Mouse (Mus musculus): ENCODE results near the gene Snapc1.

The Snapc1 gene

DNA sequence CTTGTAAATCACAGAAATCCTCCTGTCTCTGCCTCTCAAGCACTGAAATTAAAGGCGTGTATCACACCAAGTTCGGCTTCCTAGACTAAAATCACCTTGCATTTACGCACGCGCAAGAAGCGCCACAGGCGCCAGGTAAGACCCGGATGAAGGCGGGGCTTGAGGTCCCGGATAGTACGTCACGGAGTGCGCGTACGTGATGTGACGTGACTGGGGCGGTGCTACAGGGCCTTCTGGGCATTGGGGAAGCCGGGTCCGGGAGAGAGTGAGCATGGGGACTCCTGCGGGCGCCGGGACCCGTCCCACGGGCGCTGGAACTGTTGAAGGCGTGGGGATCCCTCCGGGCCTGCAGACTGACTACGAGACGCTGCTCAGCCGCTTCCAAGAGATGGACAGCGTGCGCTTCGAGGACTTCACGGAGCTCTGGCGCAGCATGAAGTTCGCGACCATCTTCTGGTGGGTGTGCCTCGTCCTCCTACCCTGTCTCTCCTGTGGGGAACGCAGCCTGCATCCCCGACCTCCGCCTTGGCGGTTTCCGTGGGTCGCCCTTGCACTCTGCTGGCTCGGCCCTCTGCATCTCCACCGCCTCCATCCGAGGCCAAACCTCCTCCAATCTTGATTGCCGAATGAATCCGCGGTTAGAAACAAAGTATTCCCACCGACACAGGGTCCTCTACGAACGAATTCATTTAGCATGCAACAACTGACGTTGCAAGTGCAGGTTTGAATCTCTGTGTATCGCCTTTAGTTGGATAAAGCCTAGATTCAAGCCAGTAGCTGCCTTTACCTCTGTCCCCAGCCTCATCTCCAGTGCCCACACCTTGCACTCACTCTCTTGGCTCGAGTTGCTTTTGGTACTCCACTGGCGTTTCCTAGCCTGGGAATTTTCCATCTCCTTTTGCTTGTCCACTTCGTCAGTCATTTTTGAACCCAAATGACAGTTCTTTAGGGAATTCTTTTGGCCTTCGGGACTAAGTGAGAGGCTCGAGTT lies at the start of gene Snapc1:
Snapc1 (plus strand) TSS at position 191 of the 991 bp plus-strand sequence.
- DNase-seq = peak; percentile 98

DNA sequence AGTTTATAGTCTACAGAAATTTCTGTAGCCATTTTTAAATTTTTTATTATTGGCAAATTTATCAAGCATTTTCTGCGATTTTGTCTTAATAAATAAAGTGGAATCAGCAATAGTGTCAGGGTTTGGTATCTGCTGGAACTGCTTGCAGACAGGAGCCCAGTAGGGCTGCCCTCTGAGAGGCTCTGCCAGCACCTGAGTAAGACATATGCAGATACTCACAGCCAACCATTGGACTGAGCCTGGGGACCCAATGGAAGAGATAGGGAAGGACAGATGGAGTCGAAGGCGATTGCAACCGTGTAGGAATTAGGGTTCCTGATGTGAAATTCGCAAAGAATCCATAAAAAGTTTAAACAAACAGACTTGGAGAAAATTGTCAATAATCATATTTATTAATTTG lies 45.8 kb upstream of the Snapc1 start:
- no peak for DNase-seq

DNA sequence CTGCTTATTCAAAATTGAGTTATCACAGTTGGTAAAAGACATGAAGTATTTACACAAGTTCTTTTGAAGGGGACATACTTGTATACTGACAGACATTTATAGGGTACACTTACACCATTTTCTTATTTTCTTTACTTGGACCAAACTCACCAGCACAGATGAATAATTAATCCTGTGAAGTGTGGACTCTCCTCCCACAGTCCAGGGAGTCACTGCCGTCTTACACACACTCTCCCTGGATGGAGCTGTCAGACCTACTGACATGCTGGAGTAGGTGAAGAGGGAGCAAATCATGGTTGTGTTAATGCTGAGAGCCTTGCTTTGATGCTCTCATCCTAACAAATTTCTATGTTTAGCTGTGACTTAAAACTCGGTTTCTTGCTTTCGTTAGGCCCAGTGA lies 34.0 kb upstream of the Snapc1 start:
- DNase-seq = peak; percentile 19

DNA sequence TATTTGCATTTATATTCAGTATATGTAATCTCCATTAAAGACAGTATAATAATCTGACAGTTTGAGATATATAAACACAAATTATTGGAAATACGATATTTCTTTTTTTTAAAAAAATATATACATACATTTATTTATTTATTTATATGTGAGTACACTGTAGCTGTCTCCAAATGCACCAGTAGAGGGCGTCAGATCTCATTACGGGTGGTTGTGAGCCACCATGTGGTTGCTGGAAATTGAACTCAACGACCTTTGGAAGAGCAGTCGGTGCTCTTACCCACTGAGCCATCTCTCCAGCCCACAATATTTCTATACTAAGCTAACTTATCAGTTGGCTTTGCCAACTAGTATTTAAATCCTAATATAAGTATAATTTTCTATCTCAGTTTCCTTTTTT lies 33.0 kb upstream of the Snapc1 start:
- peak; percentile 51 for DNase-seq

DNA sequence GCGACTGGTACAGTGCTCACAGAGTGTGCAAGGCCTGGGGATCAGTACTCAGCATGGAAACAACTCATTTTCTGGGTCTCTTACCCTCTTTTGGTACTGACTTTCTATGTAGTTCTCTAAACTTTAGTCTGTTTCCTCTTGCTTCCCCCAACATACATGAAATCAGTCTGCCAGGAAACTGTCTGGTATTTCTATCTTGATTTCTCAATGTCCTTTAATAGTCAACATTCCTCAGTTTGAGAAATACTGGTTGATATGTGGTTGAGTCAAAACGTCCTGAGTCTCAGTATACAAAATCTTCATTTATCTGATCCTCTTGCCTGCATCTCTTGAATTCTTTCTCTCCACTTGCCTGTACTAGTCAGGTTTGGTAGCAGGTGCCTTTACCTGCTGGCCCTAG lies 29.8 kb upstream of the Snapc1 start:
- no peak for DNase-seq

DNA sequence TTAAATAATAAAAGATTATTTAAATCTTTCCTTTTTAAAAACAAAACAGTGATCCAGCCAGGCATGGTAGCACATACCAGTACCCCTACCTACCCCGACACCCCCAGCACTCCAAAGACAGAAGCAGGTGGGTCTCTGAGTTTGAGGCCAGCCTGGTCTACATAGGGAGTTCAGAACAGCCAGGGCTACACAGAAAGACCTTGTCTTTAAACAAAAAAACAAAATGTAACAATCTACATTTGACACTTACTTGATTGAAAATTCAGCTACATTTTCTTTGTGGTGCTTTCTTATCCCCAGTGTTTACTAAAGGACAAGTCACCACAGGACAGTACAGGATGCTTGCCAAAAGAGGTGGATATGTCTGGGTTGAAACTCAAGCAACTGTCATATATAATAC lies 26.9 kb upstream of the Snapc1 start, which contains the start of gene Gm49321:
Gm49321 (plus strand) TSS at position 301 of the 400 bp plus-strand sequence.
- no peak for DNase-seq

DNA sequence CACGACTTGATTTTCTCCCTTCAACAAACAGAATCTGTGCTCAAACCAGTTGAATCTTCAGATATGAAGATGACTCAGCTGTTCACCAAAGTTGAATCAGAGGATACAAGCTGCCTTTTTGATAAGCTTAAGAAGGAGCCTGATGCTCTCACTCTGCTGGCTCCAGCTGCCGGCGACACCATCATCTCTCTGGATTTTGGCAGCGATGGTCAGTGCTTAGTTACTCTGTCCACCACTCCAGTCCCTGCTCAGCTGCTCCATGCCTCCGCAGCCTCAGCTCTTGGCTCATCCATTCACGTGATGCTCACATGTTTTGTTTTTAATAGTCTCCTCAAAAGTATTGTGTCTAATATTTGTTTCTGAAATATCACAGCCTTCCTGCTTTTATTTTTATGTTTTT lies 24.7 kb upstream of the Snapc1 start:
- DNase-seq = no peak

DNA sequence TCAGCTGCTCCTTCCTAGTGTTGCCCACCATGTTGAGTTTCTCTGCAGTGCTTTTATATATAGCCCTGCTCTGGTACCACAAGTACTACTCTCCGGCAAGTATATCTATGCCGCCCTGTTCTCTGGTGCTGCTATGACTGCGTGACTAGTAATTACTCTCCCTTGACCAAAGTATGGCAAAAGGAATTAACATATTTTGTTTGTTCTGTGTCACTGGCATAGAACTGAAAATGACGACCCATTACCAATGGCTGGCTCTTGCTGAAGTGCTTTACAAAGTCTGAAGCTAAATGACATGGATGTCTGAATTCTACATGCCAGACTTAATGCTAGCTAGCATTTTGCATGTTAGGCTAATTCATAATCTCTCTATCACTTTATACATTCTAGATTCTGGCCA lies 15.9 kb upstream of the Snapc1 start:
- DNase-seq = no peak

DNA sequence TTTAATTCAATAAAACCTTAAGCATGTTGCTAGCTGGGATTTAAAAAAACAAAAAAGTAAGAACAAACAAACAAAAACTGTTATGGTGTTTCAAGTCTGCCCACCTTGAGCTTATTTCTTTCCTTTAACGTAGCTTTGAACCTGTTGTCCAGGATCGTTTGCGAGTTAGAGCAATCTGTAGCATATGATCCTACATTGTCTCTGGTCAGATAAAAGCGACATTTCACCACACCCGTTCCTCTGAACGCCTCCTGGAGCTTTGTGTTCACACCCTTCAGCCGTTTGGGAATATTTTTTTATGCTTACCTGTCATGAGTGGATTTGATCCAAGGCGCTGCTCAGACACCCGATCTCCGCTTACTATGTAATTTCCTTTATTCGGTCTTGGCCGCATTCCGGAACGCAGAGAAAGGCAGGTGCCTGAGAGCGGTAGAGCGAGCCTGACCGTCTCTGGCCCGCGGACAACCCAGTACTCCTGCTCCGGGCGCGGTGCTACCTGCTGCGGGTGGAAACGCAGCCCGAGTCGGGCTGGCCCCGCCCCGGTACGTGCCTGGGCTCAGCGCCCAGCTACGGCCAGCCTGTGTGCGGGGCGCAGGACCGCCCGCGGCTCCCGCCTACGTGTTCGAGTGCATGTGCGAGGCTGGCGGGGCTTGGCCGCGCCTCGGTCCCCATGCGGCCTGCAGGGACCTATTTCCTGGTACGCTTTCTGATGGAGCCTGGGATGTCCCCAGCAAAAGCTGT lies 14.8 kb upstream of the Snapc1 start:
- DNase-seq = peak; percentile 59

DNA sequence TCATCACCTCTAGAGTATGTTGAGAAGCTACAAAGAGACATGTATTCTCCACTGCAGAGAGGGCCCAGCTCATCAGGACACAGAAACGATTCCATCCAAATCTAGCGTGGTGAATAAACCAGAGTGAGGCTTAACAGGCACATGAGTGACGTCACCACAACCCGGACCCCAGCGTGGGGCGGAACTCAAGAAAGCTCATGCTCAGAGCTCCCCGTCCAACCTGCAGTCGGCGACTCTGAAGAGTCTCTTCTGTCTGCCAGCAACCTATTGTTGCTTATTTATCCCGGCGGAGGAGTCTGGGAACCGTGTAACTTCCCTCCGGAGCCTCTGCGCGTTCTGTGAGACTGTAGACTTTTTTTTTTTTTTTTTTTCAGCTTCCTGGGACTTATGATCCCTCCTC lies 11.4 kb upstream of the Snapc1 start:
- DNase-seq = peak; percentile 69

DNA sequence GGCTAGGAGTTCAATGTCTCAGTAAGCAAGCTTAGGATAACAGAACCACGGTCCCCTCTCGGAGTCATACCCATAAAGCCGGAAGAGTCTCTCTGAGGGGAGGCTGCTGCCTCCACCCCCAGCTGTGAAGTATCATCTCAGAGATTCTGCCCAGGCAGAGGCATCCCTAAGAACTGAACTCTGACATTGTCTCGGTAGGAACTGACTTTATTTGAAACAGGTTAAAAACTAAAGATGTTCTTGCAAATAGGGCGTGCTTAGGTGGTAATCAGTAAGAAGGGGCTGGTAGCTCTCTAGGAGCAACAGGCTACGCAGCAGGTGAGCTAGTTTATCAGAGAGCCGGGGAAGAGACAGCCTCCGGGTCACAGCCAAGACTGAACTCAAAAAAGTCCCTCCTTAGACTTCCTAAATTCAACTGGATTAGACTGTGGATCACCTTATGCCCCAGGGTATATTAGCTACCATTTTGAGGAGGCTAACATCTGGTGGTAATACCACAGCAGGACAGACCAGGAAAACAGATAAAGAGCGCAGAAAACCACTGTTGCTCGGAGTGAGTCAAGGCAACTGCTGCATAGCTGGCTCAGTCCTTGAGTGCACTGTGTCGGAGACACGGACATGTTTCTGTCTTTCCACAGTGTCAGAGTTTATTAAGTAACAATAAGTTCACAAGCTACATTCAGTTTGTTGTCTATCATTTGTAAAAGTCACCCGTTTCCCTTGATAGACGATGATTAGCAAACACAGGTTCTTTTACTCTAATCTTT lies 10.7 kb upstream of the Snapc1 start:
- no peak for DNase-seq

DNA sequence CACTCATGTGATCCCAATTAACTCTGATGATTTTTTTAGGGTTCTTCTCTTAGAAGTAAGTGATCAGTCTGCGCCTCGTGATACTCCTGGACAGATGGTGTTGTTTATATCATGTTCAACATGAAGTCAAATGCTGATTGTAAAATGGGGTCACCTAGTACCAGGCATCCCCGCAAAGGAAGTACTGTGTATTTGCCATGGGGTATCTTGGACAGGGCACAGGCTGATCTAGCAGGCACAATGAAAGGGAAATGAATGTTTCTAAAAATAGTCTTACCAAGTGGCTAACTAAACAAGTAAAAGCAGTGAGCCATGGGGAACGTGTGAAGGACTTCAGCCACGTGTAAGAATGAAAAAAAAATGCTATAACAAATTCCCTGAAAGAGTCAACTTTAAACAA lies 9.5 kb upstream of the Snapc1 start:
- no peak for DNase-seq

DNA sequence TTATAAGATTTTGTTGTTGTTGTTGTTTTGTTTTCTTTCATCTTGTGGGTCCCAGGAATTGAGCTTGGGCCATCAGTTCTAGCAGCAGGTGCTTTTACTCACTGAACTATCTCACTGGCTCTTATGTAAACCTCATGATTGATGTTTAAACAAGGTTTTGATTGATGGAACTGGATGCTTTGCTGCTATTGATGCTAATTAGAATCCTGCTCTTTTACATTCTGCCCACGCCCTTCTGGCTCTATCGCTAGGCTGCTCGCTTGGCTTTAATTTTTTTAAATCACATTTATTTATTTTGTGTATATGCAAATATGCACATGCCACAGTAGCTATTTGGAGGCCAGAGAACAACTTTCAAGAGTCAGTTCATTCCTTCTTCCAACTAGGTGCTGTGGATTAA lies 6.6 kb upstream of the Snapc1 start:
- no peak for DNase-seq

DNA sequence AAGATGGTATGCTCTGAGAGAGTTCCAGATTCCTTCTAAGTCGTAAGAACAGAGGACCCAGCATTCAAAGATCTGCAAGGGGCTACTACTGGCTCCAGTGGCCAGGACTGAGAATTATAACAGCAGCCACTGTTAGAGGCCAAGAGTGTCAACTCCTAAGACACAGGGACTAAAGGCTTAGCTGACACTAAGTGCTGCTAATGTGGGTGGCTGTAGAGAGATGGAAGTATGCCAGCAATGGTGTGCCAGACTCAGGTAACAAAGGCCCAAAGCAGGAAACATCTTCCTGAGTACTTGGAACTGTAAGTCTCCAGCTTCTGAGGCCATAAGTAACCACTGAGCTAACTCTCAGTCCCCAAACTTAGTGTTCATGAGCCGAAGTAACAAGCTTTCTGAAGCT lies 5.5 kb upstream of the Snapc1 start:
- no peak for DNase-seq

DNA sequence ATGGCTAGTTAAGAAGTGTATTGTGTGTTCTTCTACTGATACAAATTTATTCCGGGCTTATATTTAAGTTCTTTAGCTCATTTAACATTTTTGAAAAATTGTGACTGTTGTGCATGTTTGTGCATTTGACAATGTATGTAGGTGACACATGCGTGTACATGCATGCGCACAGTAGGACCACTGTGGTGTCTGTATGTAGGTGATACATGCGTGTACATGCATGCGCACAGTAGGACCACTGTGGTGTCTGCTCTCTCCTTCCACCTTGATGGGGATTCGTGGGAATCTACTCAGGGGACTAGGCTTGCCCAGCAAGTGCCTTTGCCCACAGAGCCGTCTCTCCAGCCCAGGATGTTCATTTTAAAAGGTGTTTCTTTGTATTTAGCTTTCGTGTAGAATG lies 4.9 kb downstream of the Snapc1 start:
- DNase-seq = no peak

DNA sequence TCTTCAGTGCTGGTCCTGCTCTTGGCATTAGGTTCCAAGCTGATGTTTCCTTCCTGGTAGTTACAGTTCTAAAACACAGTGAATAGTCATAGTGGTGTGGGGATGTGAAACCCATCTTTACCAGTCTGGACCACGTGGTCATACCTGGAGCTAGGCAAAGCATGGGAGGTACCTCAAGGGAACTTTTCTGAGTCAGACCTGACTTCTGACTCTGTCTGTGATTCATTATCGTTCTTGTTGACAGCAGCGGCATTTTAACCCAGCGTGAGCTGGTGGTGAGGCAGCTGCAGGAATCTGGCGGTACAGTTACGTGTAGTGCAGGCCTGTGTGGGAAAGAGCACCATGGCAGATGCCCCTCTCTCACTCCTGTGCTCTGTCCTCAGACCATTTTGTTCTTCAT lies 10.3 kb downstream of the Snapc1 start:
- no peak for DNase-seq

DNA sequence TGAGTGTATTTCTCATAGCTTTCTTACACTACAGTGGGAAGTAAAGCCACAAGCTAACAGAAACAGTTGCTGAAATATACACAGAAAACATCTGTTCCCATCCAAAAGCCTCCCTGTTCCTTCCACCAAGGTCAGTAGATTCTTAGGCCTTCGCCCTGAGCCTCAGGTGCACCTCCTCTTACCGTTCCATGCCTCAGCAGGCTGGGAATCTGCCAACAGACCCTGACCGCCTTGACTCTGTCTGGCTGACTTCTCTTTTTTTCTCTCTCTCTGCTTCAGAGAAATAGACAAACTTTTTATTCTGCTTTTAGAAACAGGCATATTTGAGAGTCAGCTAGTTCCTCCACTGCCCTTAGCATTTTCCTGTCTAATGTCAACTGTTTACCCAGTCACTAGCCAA lies 13.9 kb downstream of the Snapc1 start:
- peak; percentile 81 for DNase-seq

DNA sequence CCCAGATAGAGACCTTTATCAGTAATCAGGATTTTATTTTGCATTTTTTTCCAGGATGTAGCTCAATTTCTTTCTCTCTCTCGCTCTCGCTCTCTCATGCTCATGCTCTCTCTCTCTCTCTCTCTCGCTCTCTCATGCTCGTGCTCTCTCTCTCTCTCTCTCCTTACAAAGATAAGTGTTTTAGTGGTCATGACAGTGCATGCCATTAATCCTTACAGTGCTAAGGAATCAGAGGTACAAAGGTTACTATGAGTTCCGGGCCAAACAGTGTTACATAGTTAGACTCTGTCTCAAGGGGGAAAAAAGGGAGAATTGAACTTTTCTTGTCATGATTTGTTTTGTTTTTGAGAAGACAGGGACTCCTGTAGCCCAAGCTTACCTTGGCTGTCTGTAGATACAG lies 15.4 kb downstream of the Snapc1 start:
- DNase-seq = no peak

DNA sequence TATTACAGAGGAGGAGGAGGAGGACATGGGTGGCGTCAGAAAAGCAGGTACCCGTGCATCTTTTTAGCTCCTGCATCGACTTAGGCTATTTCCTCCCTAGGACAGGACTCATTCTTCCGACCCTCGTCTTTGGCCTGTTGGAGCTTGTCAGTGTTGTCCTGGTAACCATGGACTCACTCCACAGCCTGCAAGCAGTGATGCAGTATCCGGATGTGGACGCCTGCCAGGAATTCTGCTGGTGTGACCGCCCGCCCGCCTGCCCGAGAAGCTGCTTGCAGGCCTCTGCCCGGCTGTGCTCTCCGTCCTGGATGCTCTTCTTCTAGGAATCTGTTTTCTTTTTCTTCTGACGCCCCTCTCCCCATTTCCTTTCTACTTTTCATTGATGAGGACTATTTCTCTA lies 18.3 kb downstream of the Snapc1 start:
- peak; percentile 94 for DNase-seq

DNA sequence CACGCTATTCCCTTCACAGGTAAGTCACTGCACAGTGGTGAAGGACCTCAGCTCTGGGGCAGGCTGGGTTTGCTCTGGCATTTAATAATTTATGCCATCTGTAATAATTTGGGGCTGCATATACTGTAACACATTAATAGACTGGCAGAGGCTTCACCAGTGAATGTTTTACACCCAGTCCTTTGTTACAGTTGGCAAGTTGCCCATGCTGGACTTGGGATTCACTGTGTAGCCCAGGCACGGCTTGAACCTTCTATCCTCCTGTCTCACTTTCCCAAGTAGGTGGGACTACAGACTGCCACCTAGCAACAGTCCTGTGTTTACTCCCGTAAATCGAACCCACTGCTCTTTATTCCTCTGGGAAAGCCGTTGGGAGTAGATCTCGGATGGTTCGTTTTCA lies 22.0 kb downstream of the Snapc1 start:
- peak; percentile 72 for DNase-seq

DNA sequence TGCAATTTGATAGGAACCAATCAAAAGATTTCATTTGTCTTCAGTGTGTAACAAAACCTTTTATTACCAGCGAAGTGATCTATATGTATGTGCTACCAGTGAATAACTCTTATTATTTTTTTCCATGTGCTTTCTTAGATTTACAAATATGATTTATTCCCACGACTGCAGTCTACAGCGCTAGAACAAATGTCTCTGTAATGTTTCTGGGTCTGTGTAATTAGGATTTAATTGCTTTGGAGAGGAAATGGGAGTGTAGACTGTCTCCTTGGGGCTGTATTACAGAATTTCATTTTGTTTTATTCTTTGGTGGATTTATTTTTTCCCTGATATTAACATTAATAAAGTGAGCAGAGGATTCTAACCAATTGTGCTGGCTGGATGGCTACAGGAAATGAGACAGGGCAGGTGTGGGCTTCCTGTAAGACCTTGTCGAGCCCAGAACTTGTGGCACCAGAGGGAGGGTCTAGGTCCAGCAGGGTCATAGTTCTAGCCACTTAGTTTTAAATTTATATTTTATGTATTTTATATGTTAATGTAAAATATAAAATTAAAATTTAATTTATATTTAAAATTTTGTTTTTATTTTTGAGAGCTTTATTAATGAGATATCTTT lies 24.2 kb downstream of the Snapc1 start:
- no peak for DNase-seq

DNA sequence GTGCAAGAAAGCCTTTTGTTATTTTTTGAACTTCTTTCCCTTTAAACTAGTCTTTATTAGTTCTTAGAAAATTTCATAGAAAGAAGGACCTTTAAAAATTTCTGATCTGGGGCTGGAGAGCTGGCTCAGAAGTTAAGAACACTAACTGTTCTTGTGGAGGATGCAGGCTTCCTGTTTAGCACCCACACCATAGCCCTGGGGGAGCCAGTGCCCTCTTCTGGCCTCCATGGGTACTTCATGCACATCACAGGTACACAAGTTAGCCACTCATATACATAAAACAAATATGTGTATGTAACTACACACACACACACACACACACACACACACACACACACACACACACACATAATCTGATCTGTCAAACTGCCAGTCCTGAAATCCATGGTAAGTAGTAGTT lies 25.3 kb downstream of the Snapc1 start:
- DNase-seq = peak; percentile 70

DNA sequence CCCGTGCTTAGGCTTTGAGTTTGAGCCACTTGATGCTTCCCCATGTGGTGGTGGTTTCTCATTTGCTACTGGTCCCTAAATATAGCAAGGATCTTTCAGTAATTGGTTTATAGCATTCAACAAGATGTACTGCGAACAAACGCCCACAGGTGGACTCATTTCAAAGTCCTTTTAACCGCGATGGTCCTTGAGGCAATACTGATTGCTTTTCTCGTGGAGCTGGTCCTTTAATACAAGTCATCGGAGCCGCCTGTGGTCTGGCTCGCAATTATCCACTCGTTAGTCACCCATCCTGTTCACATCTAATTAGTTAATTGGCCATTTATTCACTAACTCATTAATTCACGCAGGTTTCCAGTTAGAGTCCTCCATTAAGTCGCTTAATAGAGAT lies 32.6 kb downstream of the Snapc1 start:
- no peak for DNase-seq
